Mouse (Mus musculus): Measurements from ENCODE around the gene Tpcn2. TPM values are rescaled to one million over a fixed set of nuclear protein-coding genes. Genes with fewer than 3 reads are reported as not detected.

Tpcn2 gene
- polyA plus RNA-seq, 1 experiment = 22.1 TPM

- TF ChIP-seq POLR2A (IDR thresholded peaks at IDR 0.05; ENCODE audit: low read depth, low read length) = no peak
- no peak for TF ChIP-seq CTCF (IDR thresholded peaks at IDR 0.05; ENCODE audit: borderline replicate concordance, insufficient read depth, low read length)
These were observed 28.3 kb upstream of the Tpcn2 start for GRCm38 (mm10) chr7:145312137-145312536.

GRCm38 (mm10) chr7:145310526-145310925 lies 26.7 kb upstream of the Tpcn2 start:
- Histone ChIP-seq H3K27ac (ENCODE audit: insufficient read depth, low read length) (no peak overlapping the region), H3K4me1 (ENCODE audit: control insufficient read depth, insufficient read depth, low read length) (peaks cover 4% of the 10 kb centered on the region; the same call in 1 of the 2 replicates), H3K4me3 (ENCODE audit: insufficient read depth, low read length) (no peak overlapping the region)
- no peak for TF ChIP-seq CTCF (IDR thresholded peaks at IDR 0.05; ENCODE audit: borderline replicate concordance, insufficient read depth, low read length)
- no peak for TF ChIP-seq POLR2A (IDR thresholded peaks at IDR 0.05; ENCODE audit: low read depth, low read length)

More at GRCm38 (mm10) chr7:145312137-145312536, 28.3 kb upstream of the Tpcn2 start:
- H3K4me1 ChIP-seq (ENCODE audit: control insufficient read depth, insufficient read depth, low read length) = peaks cover 4% of the 10 kb centered on the region; the same call in 1 of the 2 replicates
- no peak overlapping the region for H3K4me3 ChIP-seq (ENCODE audit: insufficient read depth, low read length)
- 0 out of 2 replicates have a peak overlapping the region, but pooled peaks have one; percentile 21 for H3K27ac ChIP-seq (ENCODE audit: insufficient read depth, low read length)

- Histone ChIP-seq H3K27ac (ENCODE audit: insufficient read depth, low read length) (no peak overlapping the region), H3K4me3 (ENCODE audit: insufficient read depth, low read length) (no peak overlapping the region), H3K4me1 (ENCODE audit: control insufficient read depth, insufficient read depth, low read length) (peaks cover 4% of the 10 kb centered on the region; the same call in 1 of the 2 replicates)
- TF ChIP-seq POLR2A (IDR thresholded peaks at IDR 0.05; ENCODE audit: low read depth, low read length) = no peak
- TF ChIP-seq CTCF (IDR thresholded peaks at IDR 0.05; ENCODE audit: borderline replicate concordance, insufficient read depth, low read length) = no peak
These were observed 26.1 kb upstream of the Tpcn2 start for GRCm38 (mm10) chr7:145309877-145310276.

GRCm38 (mm10) chr7:145308866-145309265 lies 25.1 kb upstream of the Tpcn2 start:
- no peak overlapping the region for H3K27ac ChIP-seq (ENCODE audit: insufficient read depth, low read length)
- no peak overlapping the region for H3K4me3 ChIP-seq (ENCODE audit: insufficient read depth, low read length)
- TF ChIP-seq CTCF (IDR thresholded peaks at IDR 0.05; ENCODE audit: borderline replicate concordance, insufficient read depth, low read length) (no peak), POLR2A (IDR thresholded peaks at IDR 0.05; ENCODE audit: low read depth, low read length) (no peak)

GRCm38 (mm10) chr7:145308061-145308675 lies 24.4 kb upstream of the Tpcn2 start:
- Histone ChIP-seq H3K4me3 (ENCODE audit: insufficient read depth, low read length) (no peak overlapping the region), H3K27ac (ENCODE audit: insufficient read depth, low read length) (no peak overlapping the region), H3K4me1 (ENCODE audit: control insufficient read depth, insufficient read depth, low read length) (peaks cover 7% of the 10 kb centered on the region; the same call in 1 of the 2 replicates)
- TF ChIP-seq POLR2A (IDR thresholded peaks at IDR 0.05; ENCODE audit: low read depth, low read length) (no peak), CTCF (IDR thresholded peaks at IDR 0.05; ENCODE audit: borderline replicate concordance, insufficient read depth, low read length) (no peak)

More at GRCm38 (mm10) chr7:145308866-145309265, 25.1 kb upstream of the Tpcn2 start:
- peaks cover 4% of the 10 kb centered on the region; the same call in 1 of the 2 replicates for H3K4me1 ChIP-seq (ENCODE audit: control insufficient read depth, insufficient read depth, low read length)

- peaks cover 8% of the 10 kb centered on the region; the same call in 1 of the 2 replicates for H3K4me1 ChIP-seq (ENCODE audit: control insufficient read depth, insufficient read depth, low read length)
- no peak overlapping the region for H3K4me3 ChIP-seq (ENCODE audit: insufficient read depth, low read length)
- TF ChIP-seq CTCF (IDR thresholded peaks at IDR 0.05; ENCODE audit: borderline replicate concordance, insufficient read depth, low read length) (no peak), POLR2A (IDR thresholded peaks at IDR 0.05; ENCODE audit: low read depth, low read length) (no peak)
- no peak overlapping the region for H3K27ac ChIP-seq (ENCODE audit: insufficient read depth, low read length)
These were observed 23.8 kb upstream of the Tpcn2 start for GRCm38 (mm10) chr7:145307636-145308035.

GRCm38 (mm10) chr7:145304153-145304552 lies 20.3 kb upstream of the Tpcn2 start:
- Histone ChIP-seq H3K4me1 (ENCODE audit: control insufficient read depth, insufficient read depth, low read length) (peaks cover 12% of the 10 kb centered on the region), H3K4me3 (ENCODE audit: insufficient read depth, low read length) (no peak overlapping the region), H3K27ac (ENCODE audit: insufficient read depth, low read length) (peak overlapping the region; percentile 75; the same call in 1 of the 2 replicates)
- no peak for TF ChIP-seq CTCF (IDR thresholded peaks at IDR 0.05; ENCODE audit: borderline replicate concordance, insufficient read depth, low read length)
- no peak for TF ChIP-seq POLR2A (IDR thresholded peaks at IDR 0.05; ENCODE audit: low read depth, low read length)

GRCm38 (mm10) chr7:145302488-145303285 lies 18.9 kb upstream of the Tpcn2 start:
- H3K27ac ChIP-seq (ENCODE audit: insufficient read depth, low read length) = peak overlapping the region; percentile 96
- no peak overlapping the region for H3K4me3 ChIP-seq (ENCODE audit: insufficient read depth, low read length)
- TF ChIP-seq CTCF (IDR thresholded peaks at IDR 0.05; ENCODE audit: borderline replicate concordance, insufficient read depth, low read length) (no peak), POLR2A (IDR thresholded peaks at IDR 0.05; ENCODE audit: low read depth, low read length) (peak; percentile 62; the same call in 1 of the 2 replicates)
- peaks cover 13% of the 10 kb centered on the region for H3K4me1 ChIP-seq (ENCODE audit: control insufficient read depth, insufficient read depth, low read length)

GRCm38 (mm10) chr7:145301341-145302005 lies 17.7 kb upstream of the Tpcn2 start:
- Histone ChIP-seq H3K4me3 (ENCODE audit: insufficient read depth, low read length) (peak overlapping the region; percentile 11), H3K27ac (ENCODE audit: insufficient read depth, low read length) (peak overlapping the region; percentile 96), H3K4me1 (ENCODE audit: control insufficient read depth, insufficient read depth, low read length) (peaks cover 13% of the 10 kb centered on the region)
- TF ChIP-seq CTCF (IDR thresholded peaks at IDR 0.05; ENCODE audit: borderline replicate concordance, insufficient read depth, low read length) (no peak), POLR2A (IDR thresholded peaks at IDR 0.05; ENCODE audit: low read depth, low read length) (peak; percentile 9; the same call in 1 of the 2 replicates)

Data from embryonic fibroblast, embryonic 13.5 days (primary cell).